Mouse (Mus musculus) right cerebral cortex, adult 18-20 months (tissue): ENCODE results near the gene Olfr453.

Source experiments
- DNase-seq: peaks from one replicate; pipeline ENCODE4 v3.0.0; 2022; ENCODE audit warnings: mixed read lengths

Olfr453 gene

GRCm38 (mm10) chr6:42739071-42739470, at the start of gene Olfr453:
Gene Olfr453 (plus strand): TSS chr6:42739371.
- DNase-seq = no peak

DNA sequence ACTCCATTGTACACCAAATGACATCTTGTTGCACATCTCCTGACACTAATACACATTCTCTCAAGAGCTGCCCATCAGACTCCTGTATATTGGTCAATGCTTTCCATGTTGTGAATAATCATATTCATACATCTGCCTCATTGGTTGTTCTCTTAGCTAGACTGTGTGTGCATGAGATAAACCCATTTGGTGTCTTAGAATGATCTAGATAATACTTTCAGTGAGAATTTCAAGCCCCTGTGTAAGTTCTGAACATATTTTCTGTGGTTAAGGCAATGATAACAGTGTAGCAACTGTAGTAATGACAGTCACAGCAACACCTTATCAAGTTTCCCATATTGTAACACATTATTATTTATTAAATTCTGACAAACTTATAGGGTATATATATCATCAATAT, 49.4 kb upstream of the Olfr453 start:
- DNase-seq = no peak

DNA sequence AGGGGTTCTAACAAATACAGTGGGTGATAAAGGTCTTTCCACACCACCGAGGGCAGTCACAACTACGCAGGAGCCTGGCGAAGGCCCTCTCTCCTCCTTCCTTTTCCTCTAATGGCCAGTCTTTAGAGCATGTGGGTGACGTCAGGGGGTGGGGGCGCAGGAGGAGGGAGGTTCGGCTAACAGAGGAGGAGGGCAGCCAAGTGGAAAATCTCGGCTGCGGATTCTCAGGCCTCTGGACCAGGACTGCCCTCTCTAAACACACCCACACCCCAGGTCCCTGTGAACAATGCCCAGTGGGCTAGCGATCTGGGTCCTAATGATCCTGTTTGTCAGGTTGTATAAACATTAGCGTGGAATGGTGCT, 47.0 kb upstream of the Olfr453 start:
- DNase-seq = peak; percentile 82

- peak; percentile 92 for DNase-seq
These were observed 46.5 kb upstream of the Olfr453 start for GRCm38 (mm10) chr6:42692517-42693190.

GRCm38 (mm10) chr6:42709291-42710211, 29.6 kb upstream of the Olfr453 start, which contains the start of gene Tcaf1:
Gene Tcaf1 (minus strand): TSS chr6:42710088.
- DNase-seq = peak; percentile 94

- no peak for DNase-seq
These were observed 24.5 kb upstream of the Olfr453 start for GRCm38 (mm10) chr6:42714668-42715067.

GRCm38 (mm10) chr6:42717973-42718372, 21.2 kb upstream of the Olfr453 start:
- no peak for DNase-seq

GRCm38 (mm10) chr6:42742303-42742702, 3.1 kb downstream of the Olfr453 start:
- peak; percentile 24 for DNase-seq

DNA sequence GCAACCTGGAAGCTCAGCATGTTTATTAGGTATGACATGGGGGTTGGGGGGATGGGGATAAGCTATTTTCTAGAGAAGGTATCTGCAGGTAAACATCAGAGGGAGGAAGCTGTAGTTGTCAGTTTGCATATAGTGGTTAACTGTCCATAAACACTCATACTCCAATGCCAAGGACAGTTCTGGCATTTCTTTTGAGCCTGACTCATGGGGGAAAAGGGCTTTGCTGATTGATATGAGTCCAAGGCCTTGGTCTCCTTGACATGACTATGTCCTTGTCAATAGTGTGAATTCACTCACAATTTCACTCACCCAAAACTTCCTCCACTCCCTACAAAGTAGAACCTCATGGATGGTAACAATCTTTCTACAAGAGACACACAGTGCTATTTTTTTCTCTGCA, 8.7 kb downstream of the Olfr453 start:
- no peak for DNase-seq

DNA sequence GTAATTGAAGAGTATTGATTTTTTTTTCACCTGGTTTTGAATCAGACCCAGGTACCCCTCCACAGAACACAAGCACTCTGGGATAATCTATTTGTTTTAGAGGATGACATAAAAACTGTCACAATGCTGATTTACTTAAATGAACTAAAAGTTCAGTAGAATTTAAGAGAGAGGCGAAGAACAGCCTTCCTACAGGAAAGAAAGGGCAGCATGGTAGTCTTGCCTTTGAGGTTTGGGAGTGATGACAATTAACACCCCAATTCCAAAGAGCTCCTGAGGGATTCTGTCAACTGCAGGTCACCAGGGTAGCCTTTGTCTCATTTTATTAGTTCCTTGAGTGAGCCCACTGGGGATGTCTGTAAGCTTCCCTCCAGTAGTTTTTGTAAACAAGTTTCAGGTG, 16.9 kb downstream of the Olfr453 start, which contains the start of gene Olfr38:
Olfr38 (plus strand) TSS at position 301 of the 400 bp plus-strand sequence.
- no peak for DNase-seq

DNA sequence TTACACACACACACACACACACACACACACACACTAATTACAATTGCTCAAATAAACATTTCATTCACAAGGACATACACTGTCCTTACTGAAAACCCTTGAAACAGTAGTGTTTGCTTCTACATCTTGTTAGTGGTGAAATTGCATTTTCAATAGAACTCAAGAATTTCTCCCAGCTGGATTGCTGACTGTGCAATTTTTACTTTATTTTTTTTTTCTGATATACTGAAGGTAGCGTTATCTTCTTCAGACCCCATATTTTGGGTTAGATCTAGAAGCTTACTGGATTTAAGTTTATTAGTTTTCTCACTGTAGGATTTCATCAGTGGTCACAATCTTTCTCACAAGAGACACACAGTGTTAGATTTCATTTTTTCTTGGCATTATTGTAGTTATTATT, 37.9 kb downstream of the Olfr453 start:
- no peak for DNase-seq

DNA sequence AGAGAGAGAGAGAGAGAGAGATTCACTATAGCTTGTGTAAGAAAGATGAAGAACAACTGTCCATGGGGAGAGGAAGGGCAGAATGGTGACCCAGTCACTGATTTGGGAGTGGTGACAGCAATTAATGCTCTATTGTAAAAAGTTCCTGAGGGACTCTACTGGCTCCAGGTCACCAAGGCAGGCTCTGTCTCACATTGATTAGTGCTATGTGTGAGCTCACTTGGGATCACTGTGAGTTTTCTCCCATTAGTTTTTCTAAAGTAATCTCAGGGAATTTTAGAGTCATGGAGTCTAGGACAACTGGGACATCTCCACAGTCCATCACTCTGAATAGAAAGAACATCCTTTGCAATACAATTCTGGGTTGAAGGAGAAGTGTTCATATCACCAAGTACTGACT, 45.6 kb downstream of the Olfr453 start, which contains the start of gene Olfr452:
Olfr452 (plus strand) TSS at position 301 of the 400 bp plus-strand sequence.
- no peak for DNase-seq

GRCm38 (mm10) chr6:42790247-42790948, 51.2 kb downstream of the Olfr453 start:
- DNase-seq = no peak

DNA sequence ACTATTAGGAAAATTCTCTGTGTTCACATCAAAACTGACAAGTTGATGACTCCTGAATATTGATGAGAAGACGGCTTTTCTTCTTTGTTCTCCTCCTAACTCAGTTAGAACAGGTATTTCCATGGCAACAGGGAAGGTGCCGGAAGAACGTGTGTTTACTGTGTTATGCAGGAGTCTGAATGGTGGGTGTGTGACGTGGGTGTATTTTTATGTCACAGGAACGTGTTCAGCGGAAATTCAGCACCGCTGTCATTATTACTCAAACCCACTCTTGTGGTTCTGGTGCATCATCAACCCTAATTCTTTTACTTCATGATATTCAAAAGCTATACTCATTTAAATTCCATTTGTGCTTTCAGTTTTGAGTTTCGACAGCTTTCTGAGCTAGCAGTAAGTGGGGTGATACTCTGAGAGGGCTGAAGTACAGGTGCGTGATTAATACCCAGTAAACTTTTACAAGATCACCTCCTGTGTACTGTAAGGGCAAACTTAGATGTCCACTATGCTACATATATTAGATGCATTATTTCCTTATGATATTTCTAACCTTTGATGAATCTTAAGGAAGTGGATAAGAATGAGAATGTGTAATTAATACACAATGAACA, 51.9 kb downstream of the Olfr453 start:
- peak; percentile 35 for DNase-seq

DNA sequence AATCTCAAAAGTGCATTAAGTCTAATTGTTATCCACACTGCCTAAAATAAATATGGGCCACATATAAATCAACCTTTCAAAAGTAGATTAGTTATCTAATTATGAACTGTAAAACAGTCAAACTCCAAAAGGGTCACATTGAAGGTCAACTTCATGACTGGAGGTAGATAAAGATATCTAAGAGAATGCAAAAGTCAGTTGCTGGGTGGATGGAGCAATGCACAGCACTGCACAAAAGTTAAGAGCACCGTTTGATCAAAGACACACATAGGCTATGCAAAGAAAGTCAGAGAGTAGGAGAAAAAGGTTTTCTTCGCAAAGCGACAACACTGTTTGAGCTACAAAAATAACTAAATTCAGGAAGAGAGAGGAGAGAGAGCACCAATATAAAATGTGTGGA, 55.8 kb downstream of the Olfr453 start:
- DNase-seq = no peak
